Comparison of ENCODE assay signal across 8 mouse cellular contexts in genomic region chr6:21894451-21894850, GRCm38 (mm10). TPM values are rescaled to one million over a fixed set of nuclear protein-coding genes. Genes with fewer than 3 reads are reported as not detected.
DNase-seq lines count a peak whose midpoint lies in the region; ATAC-seq and TF ChIP-seq lines count a peak whose summit lies in the region.

No protein-coding gene starts in this region.

- 64% methylated on average over 7 of the region's 7 CpGs for WGBS in liver, postnatal 0 days (ENCODE audit: insufficient replicate concordance)
- WGBS in limb, embryonic 12.5 days: 60% methylated on average over 7 of the region's 7 CpGs

- H3K9ac ChIP-seq in liver, postnatal 0 days (replicated peaks): no peak overlapping the region
- no peak overlapping the region for H3K9ac ChIP-seq in limb, embryonic 12.5 days (replicated peaks)

- no peak overlapping the region for H3K4me3 ChIP-seq in liver, postnatal 0 days (ENCODE audit: low read depth, low read length)
- H3K4me3 ChIP-seq in limb, embryonic 12.5 days (replicated peaks): no peak overlapping the region

- no peak overlapping the region for H3K4me2 ChIP-seq in liver, postnatal 0 days (ENCODE audit: low read depth, low read length)
- H3K4me2 ChIP-seq in limb, embryonic 12.5 days: no peak overlapping the region

- no peak for ATAC-seq in liver, postnatal 0 days
- peak; percentile 75; the same call in 1 of the 2 replicates for ATAC-seq in limb, embryonic 12.5 days (ENCODE audit: insufficient number of reproducible peaks, insufficient read depth, low FRiP score, low TSS enrichment, low read depth)

- no peak for TF ChIP-seq EP300 in liver, postnatal 0 days (IDR thresholded peaks at IDR 0.05; ENCODE audit: low read depth)

- peak; percentile 8 for DNase-seq in liver
- no peak for DNase-seq in liver, postnatal 0 days
- peak; percentile 6 for DNase-seq in cerebellum, adult 11-12 months
- peak; percentile 42 to 68 for DNase-seq in gastrocnemius, postnatal 4 days (ENCODE audit: low spot score in 2 of 2)
- DNase-seq in kidney, adult 8-10 months: peak; percentile 34 to 39
- DNase-seq in skeletal muscle tissue, adult 2 months (ENCODE audit: low read depth, low spot score): peak; percentile 3
- DNase-seq in c-Kit-positive CD71-positive TER-119-positive erythroid progenitor cells, embryonic 14.5 days (ENCODE audit: low spot score): no peak

- H3K9me3 ChIP-seq in liver, postnatal 0 days (ENCODE audit: low read length): no peaks in the 10 kb centered on the region
- no peaks in the 10 kb centered on the region for H3K9me3 ChIP-seq in limb, embryonic 12.5 days

- no peak overlapping the region for H3K27ac ChIP-seq in liver, postnatal 0 days (ENCODE audit: low read depth)
- no peak overlapping the region for H3K27ac ChIP-seq in limb, embryonic 12.5 days

- no peaks in the 10 kb centered on the region for H3K4me1 ChIP-seq in liver, postnatal 0 days (ENCODE audit: insufficient read depth)
- peaks cover 6% of the 10 kb centered on the region for H3K4me1 ChIP-seq in limb, embryonic 12.5 days (replicated peaks)

- H3K27me3 ChIP-seq in liver, postnatal 0 days (ENCODE audit: insufficient read depth, low read length): no peaks in the 10 kb centered on the region
- H3K27me3 ChIP-seq in limb, embryonic 12.5 days: no peaks in the 10 kb centered on the region

- TF ChIP-seq CTCF in liver, postnatal 0 days (IDR thresholded peaks at IDR 0.05; ENCODE audit: low read depth): no peak

- no peaks in the 10 kb centered on the region for H3K36me3 ChIP-seq in liver, postnatal 0 days (replicated peaks; ENCODE audit: insufficient read depth, low read length)
- no peaks in the 10 kb centered on the region for H3K36me3 ChIP-seq in limb, embryonic 12.5 days

RNA-seq across cellular contexts. Expression of gene Tspan12, which starts 42.1 kb away (rescaled TPM):
- 117 and 133 TPM in 2 replicates for polyA plus RNA-seq in liver, postnatal 0 days (2015; fragmentation: Nextera tagmentation; extraction: Ambion mirVana)
- 10 to 100 TPM; 65.4 to 74.0 TPM for total RNA-seq in gastrocnemius, postnatal 4 days (2021)
- polyA plus RNA-seq in limb, embryonic 12.5 days (2016; fragmentation: Nextera tagmentation; extraction: Ambion mirVana): 39.0 and 40.6 TPM in 2 replicates

RNA-seq across cellular contexts. Expression of gene Ing3, which starts 54.9 kb away (rescaled TPM):
- 12.0 and 15.0 TPM in 2 replicates for polyA plus RNA-seq in liver, postnatal 0 days (2015; fragmentation: Nextera tagmentation; extraction: Ambion mirVana)
- 10 to 100 TPM; 18.8 to 19.4 TPM for total RNA-seq in gastrocnemius, postnatal 4 days (2021)
- polyA plus RNA-seq in limb, embryonic 12.5 days (2016; fragmentation: Nextera tagmentation; extraction: Ambion mirVana): 59.8 and 71.1 TPM in 2 replicates

Comparison
In these comparisons a context has a peak if more than half of its experiments do, and no peak if none do; other contexts are left out.
1. DNase-seq: peak in liver (single experiment), cerebellum, adult 11-12 months (single experiment), gastrocnemius, postnatal 4 days (2 of 2), kidney, adult 8-10 months (2 of 2) and skeletal muscle tissue, adult 2 months (single experiment); none in liver, postnatal 0 days (single experiment) and c-Kit-positive CD71-positive TER-119-positive erythroid progenitor cells, embryonic 14.5 days (single experiment).